Mouse (Mus musculus) CH12.LX (cell line): ENCODE measurements around the gene Fam19a5. TPM values are rescaled to one million over a fixed set of nuclear protein-coding genes. Genes with fewer than 3 reads are reported as not detected.

Experiments
- DNase-seq: peaks from one replicate; pipeline ENCODE4 v3.0.0-alpha.2; 2013; ENCODE audit errors: extremely low read depth
- H3K27ac ChIP-seq: 2 replicates; pipeline ENCODE4 v1.5.1; 2012; ENCODE audit warnings: low read depth, mild to moderate bottlenecking, control low read depth, moderate library complexity; ENCODE audit not compliant: insufficient read depth
- H3K27me3 ChIP-seq: replicated peaks from 2 replicates; pipeline ENCODE3; 2012; ENCODE audit warnings: inconsistent platforms
- H3K36me3 ChIP-seq, 2 experiments: replicated peaks in 1 of 2; 2 replicates each; pipeline versions ENCODE3 to v1.6.1; 2012; ENCODE audit warnings: inconsistent platforms in 1 of 2, low read length in 1 of 2, mild to moderate bottlenecking in 1 of 2, mixed read lengths in 1 of 2, moderate library complexity in 1 of 2; ENCODE audit not compliant: control insufficient read depth in 1 of 2, insufficient read depth in 1 of 2
- H3K4me1 ChIP-seq, 2 experiments: 2 replicates each; pipeline ENCODE4 v1.6.1; 2012; ENCODE audit warnings: inconsistent platforms in 1 of 2, moderate library complexity in 1 of 2; ENCODE audit not compliant: insufficient read depth in 2 of 2, control insufficient read depth in 1 of 2
- H3K4me2 ChIP-seq: 2 replicates; pipeline ENCODE4 v1.6.1; 2012; ENCODE audit warnings: low read depth, mild to moderate bottlenecking, control low read depth; ENCODE audit not compliant: poor library complexity, insufficient read depth, severe bottlenecking
- H3K4me3 ChIP-seq, 3 experiments: fragments of 150-350 bp in 1 of 3; sonication (generic) in 1 of 3; replicated peaks in 1 of 3; 2 replicates each; pipeline versions ENCODE3 to v1.5.1; 2011 to 2012; ENCODE audit warnings: low read depth in 2 of 3, low read length in 2 of 3, mild to moderate bottlenecking in 2 of 3, moderate library complexity in 2 of 3, control low read depth in 1 of 3, improper control_type of control experiment in 1 of 3, inconsistent platforms in 1 of 3, mixed read lengths in 1 of 3; ENCODE audit not compliant: poor library complexity in 1 of 3
- H3K79me2 ChIP-seq: replicated peaks from 2 replicates; pipeline ENCODE4 v1.6.1; 2012; ENCODE audit warnings: mild to moderate bottlenecking, moderate library complexity; ENCODE audit not compliant: control insufficient read depth, poor library complexity, insufficient read depth, severe bottlenecking; ENCODE audit errors: extremely low read depth
- H3K9ac ChIP-seq: 2 replicates; pipeline ENCODE4 v1.6.1; 2012; ENCODE audit warnings: low read depth, mild to moderate bottlenecking, control low read depth, moderate library complexity; ENCODE audit not compliant: insufficient read depth
- H3K9me3 ChIP-seq: replicated peaks from 2 replicates; pipeline ENCODE3; 2012; ENCODE audit warnings: low read length, inconsistent platforms, mixed read lengths
- CTCF ChIP-seq, 2 experiments: IDR thresholded peaks in 1 of 2; conservative IDR thresholded peaks in 1 of 2; 2 replicates each; pipeline ENCODE4 v1.5.1; 2011 to 2012; ENCODE audit warnings: low read depth in 2 of 2, low read length in 2 of 2, improper control_type of control experiment in 1 of 2, inconsistent platforms in 1 of 2, mild to moderate bottlenecking in 1 of 2, moderate library complexity in 1 of 2
- ELF1 ChIP-seq: IDR thresholded peaks from 2 replicates; pipeline ENCODE4 v1.6.1; 2014; ENCODE audit warnings: low read depth, mild to moderate bottlenecking, inconsistent platforms, low read length, improper control_type of control experiment
- HCFC1 ChIP-seq: IDR thresholded peaks from 2 replicates; pipeline ENCODE4 v1.6.1; 2012; ENCODE audit warnings: low read depth, mild to moderate bottlenecking, inconsistent platforms, low read length, improper control_type of control experiment
- IRF4 ChIP-seq: IDR thresholded peaks from 2 replicates; pipeline ENCODE4 v1.6.1; 2014; ENCODE audit warnings: low read depth, mild to moderate bottlenecking, inconsistent platforms, low read length, improper control_type of control experiment
- JUN ChIP-seq: IDR thresholded peaks from 2 replicates; pipeline ENCODE4 v1.6.1; 2011; ENCODE audit warnings: low read depth, mild to moderate bottlenecking, low read length, improper control_type of control experiment, moderate library complexity; ENCODE audit not compliant: insufficient read depth
- KAT2A ChIP-seq: IDR thresholded peaks from 2 replicates; pipeline ENCODE4 v1.6.1; 2012; ENCODE audit warnings: low read length, improper control_type of control experiment, inconsistent platforms; ENCODE audit not compliant: insufficient replicate concordance
- MAFK ChIP-seq: IDR thresholded peaks from 2 replicates; pipeline ENCODE4 v1.6.1; 2011; ENCODE audit warnings: low read length, improper control_type of control experiment; ENCODE audit not compliant: insufficient replicate concordance
- MAX ChIP-seq: IDR thresholded peaks from 2 replicates; pipeline ENCODE4 v1.6.1; 2011; ENCODE audit warnings: low read length, improper control_type of control experiment
- MXI1 ChIP-seq: IDR thresholded peaks from 2 replicates; pipeline ENCODE4 v1.6.1; 2011; ENCODE audit warnings: mild to moderate bottlenecking, low read depth, low read length, improper control_type of control experiment
- NELFE ChIP-seq: IDR thresholded peaks from 2 replicates; pipeline ENCODE4 v1.6.1; 2011; ENCODE audit warnings: low read depth, low read length, improper control_type of control experiment
- NRF1 ChIP-seq: IDR thresholded peaks from 2 replicates; pipeline ENCODE4 v1.6.1; 2014; ENCODE audit warnings: low read depth, mild to moderate bottlenecking, inconsistent platforms, low read length, improper control_type of control experiment, moderate library complexity
- PAX5 ChIP-seq: IDR thresholded peaks from 2 replicates; pipeline ENCODE4 v1.6.1; 2012; ENCODE audit warnings: low read length, inconsistent platforms, mixed read lengths
- POLR2A ChIP-seq: IDR thresholded peaks from 2 replicates; pipeline ENCODE4 v1.6.1; 2011; ENCODE audit warnings: low read depth, mild to moderate bottlenecking, improper control_type of control experiment, low read length
- RCOR1 ChIP-seq: conservative IDR thresholded peaks from 2 replicates; pipeline ENCODE4 v1.6.1; 2012; ENCODE audit warnings: low read depth, mild to moderate bottlenecking, inconsistent platforms, low read length, improper control_type of control experiment
- SIN3A ChIP-seq: IDR thresholded peaks from 2 replicates; pipeline ENCODE4 v1.6.1; 2012; ENCODE audit warnings: low read length, improper control_type of control experiment, inconsistent platforms
- TBP ChIP-seq: conservative IDR thresholded peaks from 2 replicates; pipeline ENCODE4 v1.6.1; 2011; ENCODE audit warnings: low read depth, low read length, improper control_type of control experiment
- TCF12 ChIP-seq: IDR thresholded peaks from 2 replicates; pipeline ENCODE4 v1.6.1; 2014; ENCODE audit warnings: low read depth, mild to moderate bottlenecking, inconsistent platforms, low read length, improper control_type of control experiment
- ZC3H11A ChIP-seq: IDR thresholded peaks from 2 replicates; pipeline ENCODE4 v1.6.1; 2012; ENCODE audit warnings: low read depth, mild to moderate bottlenecking, inconsistent platforms, low read length, improper control_type of control experiment
- ZNF384 ChIP-seq: IDR thresholded peaks from 2 replicates; pipeline ENCODE4 v1.6.1; 2012; ENCODE audit warnings: low read depth, low read length, improper control_type of control experiment, inconsistent platforms
- dilution Hi-C: fragments of 300-500 bp; cut with MboI; formaldehyde crosslinking; loops from 2 replicates; pipeline ENCODE4 v1.14.3; 2020; ENCODE audit warnings: low sequenced_read_pairs; ENCODE audit not compliant: extremely low pct_unique_long_range_greater_than_20kb, extremely low pct_ligation_motif_present
- in situ Hi-C: fragments of 300-500 bp; cut with MboI; formaldehyde crosslinking; loops from 3 replicates; pipeline ENCODE4 v1.14.3; 2019; ENCODE audit warnings: low sequenced_read_pairs, low pct_ligation_motif_present, low pct_unique_long_range_greater_than_20kb, mixed read lengths
- polyA plus RNA-seq: library from polyadenylated mRNA; unstranded; fragments of >175 nt; gene quantifications from 2 replicates; pipeline ENCODE4 v1.2.1, GENCODE M21; 2012; ENCODE audit warnings: low read depth; ENCODE audit not compliant: insufficient read length
- total RNA-seq, 2 experiments: library from RNA; depleted of rRNA; stranded (reverse); fragments of 300-350 nt in 1 of 2; fragments of >200 nt in 1 of 2; gene quantifications; 2 replicates each; pipeline ENCODE4 v1.2.3; 2012 to 2014

Gene Fam19a5
- total and polyA plus RNA-seq, 3 experiments = not detected

DNA sequence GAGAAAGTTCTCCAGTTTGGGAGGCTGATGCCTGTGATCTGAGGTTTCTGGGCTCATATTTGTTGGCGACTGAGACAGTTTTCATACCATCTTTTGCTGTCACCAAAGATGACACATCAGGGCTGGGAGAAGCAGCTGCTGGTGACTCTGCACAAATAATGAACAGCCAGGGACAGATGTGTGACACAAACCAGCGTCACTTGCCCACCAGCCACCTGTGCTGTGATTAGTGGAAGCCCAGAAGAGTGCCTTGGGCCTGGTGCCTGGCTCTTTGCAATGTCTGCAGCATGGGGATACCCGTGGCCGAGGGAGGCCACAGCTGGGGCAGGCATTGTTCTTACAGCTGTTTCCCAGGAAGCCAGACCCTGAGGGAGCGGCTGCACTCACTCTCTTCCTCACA is 173.0 kb downstream of the Fam19a5 start:
- H3K4me1 ChIP-seq = no peaks in the 10 kb centered on the region
- H3K27me3 ChIP-seq = no peaks in the 10 kb centered on the region
- no peak overlapping the region for H3K9ac ChIP-seq
- in situ Hi-C loops = no loop called here
- H3K4me3 ChIP-seq = no peak overlapping the region
- H3K79me2 ChIP-seq = no peaks in the 10 kb centered on the region
- dilution Hi-C loops = no loop called here
- H3K4me2 ChIP-seq = no peak overlapping the region
- no peak for DNase-seq
- H3K36me3 ChIP-seq = no peaks in the 10 kb centered on the region
- TF ChIP-seq HCFC1 = no peak
- no peak for TF ChIP-seq CTCF (conservative IDR thresholded peaks at IDR 0.05 in 1 of 2, IDR thresholded peaks at IDR 0.05 in 1 of 2; ENCODE audit: low read depth in 2 of 2, low read length in 2 of 2)
- no peak for TF ChIP-seq TCF12
- no peak for TF ChIP-seq MAFK
- no peak for TF ChIP-seq POLR2A
- TF ChIP-seq NRF1 = no peak
- no peak for TF ChIP-seq ZNF384
- TF ChIP-seq MAX = no peak
- TF ChIP-seq KAT2A = no peak
- TF ChIP-seq MXI1 = no peak
- TF ChIP-seq SIN3A = no peak
- no peak for TF ChIP-seq NELFE
- no peak for TF ChIP-seq ELF1
- no peak for TF ChIP-seq TBP
- TF ChIP-seq RCOR1 = no peak
- TF ChIP-seq ZC3H11A = no peak
- TF ChIP-seq PAX5 = no peak
- no peak for TF ChIP-seq JUN
- TF ChIP-seq, all 38 proteins: peak for 0
- Histone ChIP-seq H3K9me3 (peaks cover 95% of the 10 kb centered on the region), H3K27ac (no peak overlapping the region)

- Histone ChIP-seq H3K4me1 (no peaks in the 10 kb centered on the region), H3K9me3 (peaks cover 100% of the 10 kb centered on the region), H3K9ac (no peak overlapping the region), H3K4me3 (no peak overlapping the region), H3K27ac (no peak overlapping the region), H3K27me3 (no peaks in the 10 kb centered on the region), H3K4me2 (no peak overlapping the region), H3K79me2 (no peaks in the 10 kb centered on the region), H3K36me3 (no peaks in the 10 kb centered on the region)
- no peak for DNase-seq
- in situ Hi-C loops = no loop called here
- dilution Hi-C loops = no loop called here
- TF ChIP-seq IRF4 = no peak
Observed at GRCm38 (mm10) chr15:87723455-87723986, 179.4 kb downstream of the Fam19a5 start.
